In the genomic region with DNA sequence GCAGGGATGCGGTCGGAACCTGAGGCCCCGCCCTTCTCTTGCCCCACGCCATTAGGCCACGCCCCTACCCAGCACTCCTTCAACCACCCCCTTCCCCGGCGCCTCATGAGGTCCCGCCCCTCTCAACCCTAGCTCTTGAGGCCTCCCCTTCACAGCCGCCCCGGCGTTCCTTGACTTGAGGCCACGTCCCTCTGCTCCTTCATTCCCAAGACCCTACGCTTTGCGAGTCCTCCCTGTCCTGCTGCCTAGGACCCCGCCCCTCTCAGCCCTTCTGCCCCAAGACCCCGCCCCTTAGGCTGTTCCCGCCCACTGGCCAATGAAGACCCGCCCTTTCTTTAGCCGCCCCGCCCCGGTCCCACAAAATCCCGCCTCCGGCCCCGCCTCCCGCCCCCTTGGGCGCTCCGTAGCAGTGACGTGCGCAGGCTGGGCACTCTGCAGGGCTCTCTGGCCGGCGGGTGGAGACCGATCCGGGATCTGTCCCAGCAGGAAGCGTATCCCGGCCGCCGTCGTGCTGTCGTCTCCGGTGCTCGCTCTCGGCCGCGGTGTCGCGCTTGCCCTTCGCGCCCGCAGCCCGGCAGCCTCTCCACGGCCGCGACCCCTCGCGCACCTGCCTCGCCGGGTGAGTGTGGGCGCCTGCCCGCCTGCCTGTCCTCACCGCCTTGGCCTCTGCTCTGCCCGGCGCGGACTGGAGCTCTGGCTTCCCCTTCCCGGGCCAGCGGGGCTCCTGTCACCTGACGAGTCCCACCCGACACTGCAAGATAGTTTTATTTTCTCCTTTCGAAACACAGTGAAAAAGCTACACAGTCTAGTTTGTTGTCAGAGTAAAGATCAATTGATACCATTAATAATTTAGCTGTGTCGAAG, we compare ENCODE assay signal across 8 mouse cellular contexts. TPM values are rescaled to one million over a fixed set of nuclear protein-coding genes. Genes with fewer than 3 reads are reported as not detected.
A peak's percentile ranks its signal among the peaks of the same experiment; 100 is the strongest.
DNase-seq lines count a peak whose midpoint lies in the region; ATAC-seq lines count a peak whose summit lies in the region.

Gene Myo6 (plus strand): TSS at position 421 of the 864 bp plus-strand sequence.

- H3K4me3 ChIP-seq in embryonic facial prominence, embryonic 12.5 days, result peak within 1 kb of the TSS; percentile 79
- peak within 1 kb of the TSS; percentile 78 for H3K4me3 ChIP-seq in limb, embryonic 10.5 days
- H3K4me3 ChIP-seq in midbrain, embryonic 12.5 days, result peak within 1 kb of the TSS; percentile 66

- H3K9me3 ChIP-seq in embryonic facial prominence, embryonic 12.5 days, result no peaks in the 10 kb centered on the region
- H3K9me3 ChIP-seq in limb, embryonic 10.5 days (replicated peaks), result no peaks in the 10 kb centered on the region
- no peaks in the 10 kb centered on the region for H3K9me3 ChIP-seq in midbrain, embryonic 12.5 days

- peak within 1 kb of the TSS; percentile 82 for H3K4me2 ChIP-seq in embryonic facial prominence, embryonic 12.5 days (replicated peaks)
- H3K4me2 ChIP-seq in midbrain, embryonic 12.5 days (replicated peaks), result peak within 1 kb of the TSS; percentile 61

- peaks cover 10% of the 10 kb centered on the region for H3K4me1 ChIP-seq in embryonic facial prominence, embryonic 12.5 days
- H3K4me1 ChIP-seq in limb, embryonic 10.5 days, result peaks cover 13% of the 10 kb centered on the region
- peaks cover 8% of the 10 kb centered on the region; the same call in 1 of the 2 replicates for H3K4me1 ChIP-seq in midbrain, embryonic 12.5 days

- DNase-seq in 3134 (ENCODE audit: extremely low read depth, insufficient read length, low spot score), result peak; percentile 90
- DNase-seq in adrenal gland, postnatal 36 days, result peak; percentile 97
- DNase-seq in heart, adult 11 months, result peak; percentile 100
- peak; percentile 96 for DNase-seq in kidney, adult 18-20 months
- peak; percentile 97 for DNase-seq in limb, embryonic 10.5 days (ENCODE audit: low spot score)
- DNase-seq in skeletal muscle tissue, adult 2 months (ENCODE audit: low read depth, low spot score), result peak; percentile 92

- under 1% methylated on average over 69 of the region's 69 CpGs for WGBS in embryonic facial prominence, embryonic 12.5 days
- WGBS in limb, embryonic 10.5 days, result 1% methylated on average over 67 of the region's 69 CpGs
- WGBS in midbrain, embryonic 12.5 days, result under 1% methylated on average over 69 of the region's 69 CpGs

- H3K27me3 ChIP-seq in embryonic facial prominence, embryonic 12.5 days, result no peaks in the 10 kb centered on the region
- 0 out of 2 replicates have a peak, but pooled peaks cover 6% of the 10 kb centered on the region for H3K27me3 ChIP-seq in limb, embryonic 10.5 days (ENCODE audit: low read depth, poor library complexity, severe bottlenecking)
- 0 out of 2 replicates have a peak, but pooled peaks cover 3% of the 10 kb centered on the region for H3K27me3 ChIP-seq in midbrain, embryonic 12.5 days

- H3K9ac ChIP-seq in embryonic facial prominence, embryonic 12.5 days, result peak within 1 kb of the TSS; percentile 73
- H3K9ac ChIP-seq in midbrain, embryonic 12.5 days (replicated peaks), result peak within 1 kb of the TSS; percentile 76

- peak; percentile 97 for ATAC-seq in embryonic facial prominence, embryonic 12.5 days (ENCODE audit: insufficient number of reproducible peaks, insufficient read depth, low FRiP score, low TSS enrichment)
- peak; percentile 97 for ATAC-seq in midbrain, embryonic 12.5 days (ENCODE audit: low FRiP score, low read depth)

- H3K27ac ChIP-seq in embryonic facial prominence, embryonic 12.5 days, result peak within 1 kb of the TSS; percentile 76
- H3K27ac ChIP-seq in limb, embryonic 10.5 days, result peak within 1 kb of the TSS; percentile 84
- peak within 1 kb of the TSS; percentile 64 for H3K27ac ChIP-seq in midbrain, embryonic 12.5 days (replicated peaks)

- no peaks in the 10 kb centered on the region for H3K36me3 ChIP-seq in embryonic facial prominence, embryonic 12.5 days
- no peaks in the 10 kb centered on the region for H3K36me3 ChIP-seq in limb, embryonic 10.5 days
- H3K36me3 ChIP-seq in midbrain, embryonic 12.5 days, result no peaks in the 10 kb centered on the region

RNA-seq across cellular contexts. Expression of gene Myo6, which starts in this region (rescaled TPM):
- 10 to 100 TPM; 31.7 to 32.7 TPM for total RNA-seq in adrenal gland, postnatal 36 days (2021)
- polyA plus RNA-seq in embryonic facial prominence, embryonic 12.5 days (2016; fragmentation: Nextera tagmentation; extraction: Ambion mirVana), result 12.6 and 15.0 TPM in 2 replicates
- polyA plus RNA-seq in limb, embryonic 10.5 days (2016; fragmentation: Nextera tagmentation; extraction: Ambion mirVana), result 3.3 and 5.9 TPM in 2 replicates
- 11.8 and 15.1 TPM in 2 replicates for polyA plus RNA-seq in midbrain, embryonic 12.5 days (2016; fragmentation: Nextera tagmentation; extraction: Ambion mirVana)

Comparison
In these comparisons a context has a peak if more than half of its experiments do, and no peak if none do; other contexts are left out.
1. Peak in every context shown above with its lines: DNase-seq, ATAC-seq, H3K4me3 ChIP-seq and H3K27ac ChIP-seq.